Mouse (Mus musculus) CH12.LX (cell line): ENCODE results near the gene Gapvd1.

ENCODE experiments used
- CHD2 ChIP-seq: IDR thresholded peaks from 2 replicates; pipeline ENCODE4 v1.6.1; 2011; ENCODE audit warnings: low read length, improper control_type of control experiment
- CTCF ChIP-seq, 2 experiments: IDR thresholded peaks in 1 of 2; conservative IDR thresholded peaks in 1 of 2; 2 replicates each; pipeline ENCODE4 v1.5.1; 2011 to 2012; ENCODE audit warnings: low read depth in 2 of 2, low read length in 2 of 2, improper control_type of control experiment in 1 of 2, inconsistent platforms in 1 of 2, mild to moderate bottlenecking in 1 of 2, moderate library complexity in 1 of 2
- POLR2A ChIP-seq: IDR thresholded peaks from 2 replicates; pipeline ENCODE4 v1.6.1; 2011; ENCODE audit warnings: low read depth, mild to moderate bottlenecking, improper control_type of control experiment, low read length
- POLR2AphosphoS2 ChIP-seq: IDR thresholded peaks from 2 replicates; pipeline ENCODE4 v1.6.1; 2011; ENCODE audit warnings: low read depth, low read length, improper control_type of control experiment
- TBP ChIP-seq: conservative IDR thresholded peaks from 2 replicates; pipeline ENCODE4 v1.6.1; 2011; ENCODE audit warnings: low read depth, low read length, improper control_type of control experiment
- USF1 ChIP-seq: IDR thresholded peaks from 2 replicates; pipeline ENCODE4 v1.6.1; 2014; ENCODE audit warnings: low read depth, mild to moderate bottlenecking, inconsistent platforms, low read length, improper control_type of control experiment

DNA sequence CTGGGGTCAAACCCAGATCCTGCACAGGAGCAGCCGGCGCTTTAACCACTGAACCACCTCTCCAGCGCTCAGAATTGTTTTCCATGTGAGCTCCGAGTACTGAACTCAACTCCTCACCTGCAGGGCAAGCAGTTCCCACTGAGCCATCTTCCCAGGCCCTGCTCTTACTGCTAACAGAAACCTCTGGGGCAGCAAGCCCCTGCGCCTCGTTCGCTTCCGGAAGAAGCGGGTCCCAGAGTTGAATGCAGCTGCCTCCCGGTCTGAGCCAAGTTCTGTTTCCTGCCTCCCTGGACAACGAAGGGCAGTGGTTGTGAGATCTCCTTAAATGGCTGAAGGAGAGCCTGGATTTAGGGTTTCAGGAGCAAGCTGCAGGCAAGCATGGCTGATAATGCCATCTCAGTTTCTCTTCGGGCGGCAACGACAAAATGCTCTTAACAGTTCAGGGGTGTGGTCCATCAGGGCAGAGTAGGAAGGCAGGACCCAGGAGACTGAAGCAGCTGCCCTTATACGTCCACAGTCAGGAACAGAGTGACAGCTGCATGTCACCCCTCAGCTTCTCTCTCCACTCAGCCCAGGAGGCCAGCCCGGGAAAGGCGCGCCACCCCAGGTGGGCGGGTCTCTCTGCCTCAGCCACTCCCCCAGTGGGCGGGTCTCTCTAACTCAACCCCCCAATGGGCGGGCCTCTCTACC, 109.0 kb downstream of the Gapvd1 start:
- peak; percentile 52 for TF ChIP-seq POLR2A
- no peak for TF ChIP-seq CHD2
- no peak for TF ChIP-seq POLR2AphosphoS2
- TF ChIP-seq USF1, result no peak
- no peak for TF ChIP-seq TBP
- no peak for TF ChIP-seq CTCF (conservative IDR thresholded peaks at IDR 0.05 in 1 of 2, IDR thresholded peaks at IDR 0.05 in 1 of 2; ENCODE audit: low read depth in 2 of 2, low read length in 2 of 2)
